Mouse (Mus musculus): ENCODE data around the gene Adam29.

The Adam29 gene

GRCm38 (mm10) chr8:55906848-55907247 lies at the start of gene Adam29:
Gene Adam29, minus strand, starts transcription at chr8:55906948.
- no peak for DNase-seq (ENCODE audit: low spot score in 2 of 2)

- DNase-seq (ENCODE audit: low spot score in 2 of 2), result no peak
Observed at GRCm38 (mm10) chr8:55940526-55940880, 33.8 kb upstream of the Adam29 start.

- no peak for DNase-seq (ENCODE audit: low spot score in 2 of 2)
Observed at GRCm38 (mm10) chr8:55939870-55940525, 33.2 kb upstream of the Adam29 start, which contains the start of gene Glra3. Gene Glra3, plus strand, starts transcription at chr8:55940460.
